Comparison of ENCODE assay signal across 8 mouse cellular contexts in genomic region chr7:43928521-43928920, GRCm38 (mm10). TPM values are rescaled to one million over a fixed set of nuclear protein-coding genes. Genes with fewer than 3 reads are reported as not detected.
DNase-seq lines count a peak whose midpoint lies in the region; ATAC-seq lines count a peak whose summit lies in the region.

No protein-coding gene starts in this region.

- intact Hi-C loops in left cerebral cortex, postnatal 36 days (cut with DNase I): no loop called here
- intact Hi-C loops in gastrocnemius, postnatal 36 days (cut with DNase I): no loop called here

- peak; percentile 48 to 54 for DNase-seq in cerebellum, postnatal 10 days
- DNase-seq in cerebellum, adult 9-11 months: no peak
- DNase-seq in right cerebral cortex, adult 18-20 months: peak; percentile 16
- DNase-seq in right cerebral cortex, postnatal 36 days (ENCODE audit: low spot score in 2 of 2): no peak
- DNase-seq in naive thymus-derived CD4-positive, alpha-beta T cell, adult 2 months (ENCODE audit: low read depth): peak; percentile 11
- no peak for DNase-seq in left cerebral cortex, postnatal 36 days (ENCODE audit: low spot score in 2 of 2)
- no peak for DNase-seq in gastrocnemius, postnatal 36 days

- ATAC-seq in hematopoietic stem cell, adult 5-6 weeks (replicated peaks in 1 of 2; ENCODE audit: insufficient read depth in 1 of 2, low FRiP score in 2 of 2, low TSS enrichment in 1 of 2, low read depth in 1 of 2, poor library complexity in 2 of 2, severe bottlenecking in 2 of 2): 0 out of 4 replicates have a peak, but pooled peaks have one; percentile 34 to 46

RNA-seq across cellular contexts. Expression of gene Klk15, which starts 5.0 kb away (rescaled TPM):
- total RNA-seq in hematopoietic stem cell, adult 5-6 weeks (2017): not detected in 2 replicates
- not detected for total RNA-seq in left cerebral cortex, postnatal 36 days (2021)
- total RNA-seq in gastrocnemius, postnatal 36 days (2021): not detected

RNA-seq across cellular contexts. Expression of gene Klk1b8, which starts 21.9 kb away (rescaled TPM):
- total RNA-seq in hematopoietic stem cell, adult 5-6 weeks (2017): not detected in 2 replicates
- not detected for total RNA-seq in left cerebral cortex, postnatal 36 days (2021)
- not detected for total RNA-seq in gastrocnemius, postnatal 36 days (2021)

RNA-seq across cellular contexts. Expression of gene Klk1b1, which starts 38.0 kb away (rescaled TPM):
- not detected in 2 replicates for total RNA-seq in hematopoietic stem cell, adult 5-6 weeks (2017)
- not detected for total RNA-seq in left cerebral cortex, postnatal 36 days (2021)
- total RNA-seq in gastrocnemius, postnatal 36 days (2021): not detected

RNA-seq across cellular contexts. Expression of gene Klk1b9, which starts 47.3 kb away (rescaled TPM):
- total RNA-seq in hematopoietic stem cell, adult 5-6 weeks (2017): not detected in 2 replicates
- total RNA-seq in left cerebral cortex, postnatal 36 days (2021): not detected
- total RNA-seq in gastrocnemius, postnatal 36 days (2021): not detected

RNA-seq across cellular contexts. Expression of gene Klk4, which starts 47.6 kb away (rescaled TPM):
- not detected in 2 replicates for total RNA-seq in hematopoietic stem cell, adult 5-6 weeks (2017)
- total RNA-seq in left cerebral cortex, postnatal 36 days (2021): not detected
- total RNA-seq in gastrocnemius, postnatal 36 days (2021): not detected

Comparison
In these comparisons a context has a peak if more than half of its experiments do, and no peak if none do; other contexts are left out.
1. DNase-seq: peak in cerebellum, postnatal 10 days (2 of 2), right cerebral cortex, adult 18-20 months (single experiment) and naive thymus-derived CD4-positive, alpha-beta T cell, adult 2 months (single experiment); none in cerebellum, adult 9-11 months (single experiment), right cerebral cortex, postnatal 36 days (0 of 2), left cerebral cortex, postnatal 36 days (0 of 2) and gastrocnemius, postnatal 36 days (0 of 2).